Mouse (Mus musculus): ENCODE data around the gene 4931406P16Rik. TPM values are rescaled to one million over a fixed set of nuclear protein-coding genes. Genes with fewer than 3 reads are reported as not detected.
A peak's percentile ranks its signal among the peaks of the same experiment; 100 is the strongest.

Gene 4931406P16Rik
- polyA plus RNA-seq, 1 experiment from 2014 or later: 23.6 TPM

DNA sequence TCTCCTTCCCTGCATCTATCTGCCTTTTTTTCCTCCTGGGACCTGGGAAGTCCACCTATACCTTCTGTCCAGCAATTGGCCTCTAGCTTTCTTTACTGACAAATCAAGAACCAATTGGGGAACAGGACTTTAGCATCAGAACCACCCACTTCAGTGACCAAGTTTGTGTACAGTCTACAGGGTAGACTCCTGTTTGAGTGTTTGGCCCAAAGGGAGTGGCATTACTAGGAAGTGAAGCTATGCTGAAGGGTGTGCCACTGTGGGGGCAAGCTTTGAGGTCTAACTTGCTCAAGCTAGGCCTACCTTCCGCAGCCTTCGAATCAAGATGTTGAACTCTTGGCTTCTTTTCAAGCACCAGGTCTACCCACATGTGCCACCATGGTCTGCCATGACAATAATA lies 112.5 kb downstream of the 4931406P16Rik start:
- peaks cover 56% of the 10 kb centered on the region for H3K36me3 ChIP-seq
- 97% methylated on average over 2 of the region's 2 CpGs for WGBS
- no peak overlapping the region for H3K27ac ChIP-seq
- no peak overlapping the region for H3K9ac ChIP-seq
- no peak overlapping the region for H3K4me3 ChIP-seq
- ATAC-seq (ENCODE audit: insufficient number of reproducible peaks, insufficient read depth, low FRiP score, low TSS enrichment, low read depth): no peak
- no peaks in the 10 kb centered on the region for H3K9me3 ChIP-seq
- no peaks in the 10 kb centered on the region for H3K27me3 ChIP-seq
- H3K4me2 ChIP-seq: no peak overlapping the region
- H3K4me1 ChIP-seq: no peaks in the 10 kb centered on the region

DNA sequence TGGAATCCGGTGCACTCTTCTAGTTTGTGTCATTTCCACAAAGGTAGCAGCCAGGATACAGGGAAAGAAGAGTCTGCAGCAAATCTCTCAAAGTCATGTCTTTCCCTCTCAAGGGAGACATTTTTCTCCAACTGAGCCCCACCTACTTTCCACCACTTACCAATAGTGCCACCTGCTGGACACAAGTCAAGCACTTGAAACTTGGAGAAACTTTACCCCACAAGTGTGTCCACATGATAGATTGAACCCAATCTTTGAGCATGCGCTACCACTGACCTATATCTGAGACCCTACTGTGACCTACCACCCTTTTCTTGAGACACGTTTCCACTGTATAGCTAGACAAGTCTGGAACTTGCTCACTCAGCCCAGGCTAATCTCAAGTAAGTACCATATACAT lies 115.0 kb downstream of the 4931406P16Rik start:
- Histone ChIP-seq H3K27ac (no peak overlapping the region), H3K4me1 (peaks cover 8% of the 10 kb centered on the region), H3K4me3 (no peak overlapping the region), H3K9ac (no peak overlapping the region), H3K9me3 (no peaks in the 10 kb centered on the region), H3K36me3 (peaks cover 35% of the 10 kb centered on the region), H3K27me3 (no peaks in the 10 kb centered on the region), H3K4me2 (no peak overlapping the region)
- 50% methylated on average over 3 of the region's 3 CpGs for WGBS
- no peak for ATAC-seq (ENCODE audit: insufficient number of reproducible peaks, insufficient read depth, low FRiP score, low TSS enrichment, low read depth)

DNA sequence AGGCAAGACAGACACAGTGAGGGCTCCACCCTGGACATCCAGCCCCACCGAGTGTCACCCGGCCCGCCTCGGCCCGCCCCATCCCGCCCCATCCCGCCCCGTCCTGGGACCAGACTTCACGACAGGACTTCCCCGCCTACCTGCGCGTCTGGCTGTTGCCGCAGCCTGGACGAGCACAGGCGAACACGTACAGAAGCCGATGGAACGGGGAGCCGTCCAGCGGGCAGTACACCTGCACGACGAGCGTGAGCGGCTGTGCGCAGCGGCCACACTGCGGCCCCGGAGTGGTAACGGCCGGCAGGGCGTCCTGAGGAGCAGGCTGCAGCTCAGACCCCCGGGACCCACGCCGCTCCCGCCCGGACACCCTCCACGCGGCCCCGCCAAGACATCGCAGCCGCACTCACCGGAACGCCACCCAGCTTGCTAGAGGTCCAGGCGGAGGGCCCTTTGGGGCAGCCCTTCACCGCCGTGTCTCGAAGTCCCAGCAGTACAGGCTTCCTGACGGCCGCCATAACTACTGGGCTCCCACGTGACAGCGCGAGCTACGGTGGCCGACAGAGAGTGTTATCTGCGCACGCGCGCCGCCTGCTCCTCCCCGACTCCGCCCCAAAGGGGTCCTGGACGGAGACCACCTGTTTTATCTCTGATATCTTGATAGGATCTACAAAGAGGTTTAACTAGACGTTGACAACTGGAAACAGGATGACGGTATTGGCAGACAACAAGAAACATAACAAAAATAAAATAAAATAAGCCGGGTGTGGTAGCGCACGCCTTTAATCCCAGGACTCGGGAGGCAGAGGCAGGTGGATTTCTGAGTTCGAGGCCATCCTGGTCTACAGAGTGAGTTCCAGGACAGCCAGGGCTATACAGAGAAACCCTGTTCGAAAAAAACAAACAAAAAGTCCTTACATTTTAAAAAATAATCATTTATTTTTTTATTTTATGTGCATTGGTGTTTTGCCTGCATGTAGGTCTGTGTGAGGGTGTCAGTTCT lies 116.9 kb downstream of the 4931406P16Rik start, which contains the start of gene Pdcd2l:
Gene Pdcd2l, minus strand, starts transcription at position 530 of the 997 bp plus-strand sequence.
- WGBS: 4% methylated on average over 70 of the region's 70 CpGs
- Histone ChIP-seq H3K9me3 (no peaks in the 10 kb centered on the region), H3K27me3 (no peaks in the 10 kb centered on the region), H3K9ac (peak within 1 kb of the TSS; percentile 97), H3K27ac (peak within 1 kb of the TSS; percentile 78), H3K4me2 (peak within 1 kb of the TSS; percentile 82), H3K4me3 (peak within 1 kb of the TSS; percentile 98), H3K4me1 (peaks cover 8% of the 10 kb centered on the region), H3K36me3 (peaks cover 31% of the 10 kb centered on the region)
- peak; percentile 87 for ATAC-seq (ENCODE audit: insufficient number of reproducible peaks, insufficient read depth, low FRiP score, low TSS enrichment, low read depth)

DNA sequence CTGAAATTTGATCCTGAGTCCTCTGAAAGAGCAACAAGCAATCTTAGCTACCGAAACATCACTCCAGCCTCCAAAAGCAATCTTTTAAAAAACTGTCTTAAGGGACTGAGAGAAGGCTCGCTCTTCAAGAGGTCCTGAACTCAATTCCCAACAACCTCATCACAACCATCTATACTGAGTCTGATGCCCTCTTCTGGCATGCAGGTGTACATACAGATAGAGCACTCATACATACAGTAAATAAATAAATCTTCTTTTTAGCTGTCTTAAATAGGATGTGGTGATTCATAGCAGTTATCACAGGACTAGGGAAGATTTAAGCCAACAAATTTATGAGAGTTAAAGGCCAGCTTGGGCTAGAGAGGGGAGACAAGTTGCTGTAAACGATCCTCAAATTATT lies 117.7 kb downstream of the 4931406P16Rik start:
- Histone ChIP-seq H3K4me2 (peak overlapping the region; percentile 82), H3K36me3 (peaks cover 23% of the 10 kb centered on the region), H3K27me3 (no peaks in the 10 kb centered on the region), H3K4me1 (peaks cover 8% of the 10 kb centered on the region), H3K27ac (no peak overlapping the region), H3K9ac (peak overlapping the region; percentile 97), H3K4me3 (peak overlapping the region; percentile 98), H3K9me3 (no peaks in the 10 kb centered on the region)
- no peak for ATAC-seq (ENCODE audit: insufficient number of reproducible peaks, insufficient read depth, low FRiP score, low TSS enrichment, low read depth)
- WGBS: 37% methylated on average over 3 of the region's 3 CpGs

DNA sequence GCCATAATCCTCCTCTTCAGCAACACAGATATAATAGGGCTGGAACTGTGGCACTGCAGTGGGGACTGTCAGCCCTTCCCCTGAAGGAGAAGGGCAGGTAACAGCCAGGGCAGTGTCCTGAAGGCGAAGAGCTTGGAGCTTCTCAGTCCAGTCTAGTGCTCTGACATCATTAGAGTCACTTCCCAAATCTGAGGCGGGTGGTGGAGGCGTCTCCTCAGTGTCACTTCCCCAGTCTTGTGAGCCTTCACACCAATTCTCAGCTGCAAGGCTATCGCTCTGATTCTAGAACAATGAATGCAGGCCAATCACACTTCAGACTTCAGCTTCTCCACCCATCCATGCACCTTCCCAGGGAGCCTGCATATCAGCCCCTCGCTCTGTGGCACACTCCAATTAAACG lies 120.5 kb downstream of the 4931406P16Rik start:
- WGBS: 93% methylated on average over 6 of the region's 6 CpGs
- H3K9ac ChIP-seq: no peak overlapping the region
- peaks cover 41% of the 10 kb centered on the region for H3K36me3 ChIP-seq
- H3K4me1 ChIP-seq: peaks cover 8% of the 10 kb centered on the region
- H3K27ac ChIP-seq: no peak overlapping the region
- H3K4me3 ChIP-seq: no peak overlapping the region
- ATAC-seq (ENCODE audit: insufficient number of reproducible peaks, insufficient read depth, low FRiP score, low TSS enrichment, low read depth): no peak
- no peaks in the 10 kb centered on the region for H3K9me3 ChIP-seq
- no peak overlapping the region for H3K4me2 ChIP-seq
- no peaks in the 10 kb centered on the region for H3K27me3 ChIP-seq

DNA sequence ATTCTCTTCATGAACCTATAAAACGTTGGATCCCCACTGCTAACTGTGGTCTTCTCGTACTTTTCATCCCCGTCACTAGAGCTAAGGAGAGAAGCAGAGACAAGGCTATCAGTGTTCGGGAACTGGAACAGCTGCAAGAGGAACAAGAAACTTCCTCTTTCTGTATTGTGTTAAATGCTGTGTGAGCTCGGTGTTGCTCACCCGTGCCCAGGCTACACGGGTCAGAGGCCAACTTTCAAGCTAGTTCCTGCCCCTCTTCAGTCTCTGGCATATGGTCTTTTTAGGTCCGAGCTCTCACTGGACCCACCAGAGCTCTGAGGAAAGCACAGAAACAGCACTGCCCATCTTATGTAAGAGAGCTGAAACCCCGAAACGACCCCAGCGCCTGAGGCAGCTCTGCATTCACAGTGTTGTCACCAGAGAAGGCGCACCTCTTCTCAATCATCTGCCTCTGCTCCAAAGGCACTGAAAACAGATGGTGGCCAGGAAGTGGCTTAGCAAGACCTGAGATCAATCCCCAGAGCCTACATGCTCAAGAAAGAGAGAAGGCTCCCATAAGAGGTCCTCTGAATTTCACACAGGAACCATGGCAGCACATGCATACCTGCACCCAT lies 123.9 kb downstream of the 4931406P16Rik start:
- Histone ChIP-seq H3K27me3 (no peaks in the 10 kb centered on the region), H3K27ac (no peak overlapping the region), H3K9me3 (no peaks in the 10 kb centered on the region), H3K4me1 (no peaks in the 10 kb centered on the region), H3K36me3 (peaks cover 70% of the 10 kb centered on the region), H3K4me3 (no peak overlapping the region), H3K9ac (no peak overlapping the region), H3K4me2 (no peak overlapping the region)
- ATAC-seq (ENCODE audit: insufficient number of reproducible peaks, insufficient read depth, low FRiP score, low TSS enrichment, low read depth): no peak
- WGBS: 83% methylated on average over 12 of the region's 12 CpGs

Other genes with a start within 250 kb of the 4931406P16Rik start
- gene Scgb1b30, start 218.1 kb downstream of the 4931406P16Rik start, polyA plus RNA-seq (2015; fragmentation: Nextera tagmentation; extraction: Ambion mirVana): not detected in 2 replicates
- 6.8 and 9.2 TPM in 2 replicates for gene Wtip, start 180.3 kb downstream of the 4931406P16Rik start, polyA plus RNA-seq (2015; fragmentation: Nextera tagmentation; extraction: Ambion mirVana)
- 226 and 239 TPM in 2 replicates for gene Uba2, start 144.0 kb downstream of the 4931406P16Rik start, polyA plus RNA-seq (2015; fragmentation: Nextera tagmentation; extraction: Ambion mirVana)
- gene Pdcd2l, start 116.9 kb downstream of the 4931406P16Rik start, polyA plus RNA-seq (2015; fragmentation: Nextera tagmentation; extraction: Ambion mirVana): 59.4 and 70.0 TPM in 2 replicates
- 221 and 235 TPM in 2 replicates for gene Gpi1, start 83.2 kb downstream of the 4931406P16Rik start, polyA plus RNA-seq (2015; fragmentation: Nextera tagmentation; extraction: Ambion mirVana)
- not detected in 2 replicates for gene Gm6096, start 62.5 kb downstream of the 4931406P16Rik start, polyA plus RNA-seq (2015; fragmentation: Nextera tagmentation; extraction: Ambion mirVana)
- 96.6 and 98.6 TPM in 2 replicates for gene Lsm14a, start 79.8 kb upstream of the 4931406P16Rik start, polyA plus RNA-seq (2015; fragmentation: Nextera tagmentation; extraction: Ambion mirVana)